Mouse (Mus musculus) neural tube, embryonic 15.5 days (tissue): ENCODE results near the gene Tcf19. TPM values are rescaled to one million over a fixed set of nuclear protein-coding genes. Genes with fewer than 3 reads are reported as not detected.
"Not testable (repeated sequence)": the region's sequence is repeated elsewhere in the genome, so short reads cannot be mapped to it uniquely, and the experiment has no call there.

Experiments
- ATAC-seq: fragments of 200-750 bp; cut with Nextera tagmentation; 2 replicates; pipeline ENCODE4 v1.8.0; 2017; ENCODE audit warnings: mild to moderate bottlenecking, moderate TSS enrichment, moderate library complexity; ENCODE audit not compliant: low FRiP score
- H3K27ac ChIP-seq: fragments of 300-500 bp; sonication (generic); replicated peaks from 2 replicates; pipeline ENCODE4 v1.5.1; 2015; ENCODE audit warnings: mild to moderate bottlenecking, inconsistent platforms
- H3K27me3 ChIP-seq: fragments of 300-500 bp; sonication (generic); replicated peaks from 2 replicates; pipeline ENCODE4 v1.6.1; 2015; ENCODE audit warnings: inconsistent platforms
- H3K36me3 ChIP-seq: fragments of 300-500 bp; sonication (generic); 2 replicates; pipeline ENCODE4 v1.6.1; 2015; ENCODE audit warnings: inconsistent platforms
- H3K4me1 ChIP-seq: fragments of 300-500 bp; sonication (generic); 2 replicates; pipeline ENCODE4 v1.6.1; 2015; ENCODE audit warnings: inconsistent platforms
- H3K4me2 ChIP-seq: fragments of 300-500 bp; sonication (generic); 2 replicates; pipeline ENCODE4 v1.6.1; 2015; ENCODE audit warnings: inconsistent platforms, mild to moderate bottlenecking, moderate library complexity
- H3K4me3 ChIP-seq: fragments of 300-500 bp; sonication (generic); replicated peaks from 2 replicates; pipeline ENCODE4 v1.5.1; 2015; ENCODE audit warnings: mild to moderate bottlenecking, inconsistent platforms
- H3K9ac ChIP-seq: fragments of 300-500 bp; sonication (generic); replicated peaks from 2 replicates; pipeline ENCODE4 v1.6.1; 2015; ENCODE audit warnings: mild to moderate bottlenecking, inconsistent platforms
- H3K9me3 ChIP-seq: fragments of 300-500 bp; sonication (generic); replicated peaks from 2 replicates; pipeline ENCODE4 v1.6.1; 2016; ENCODE audit warnings: inconsistent platforms
- WGBS: fragments of 180-500 bp; shearing (Covaris S2); methylation state at CpG from one replicate; pipeline ENCODE4 v1.1.7; 2015; ENCODE audit warnings: mixed read lengths; 5-methylcytosine and 5-hydroxymethylcytosine counted together
- polyA plus RNA-seq: library from polyadenylated mRNA; unstranded; fragments of >200 nt; fragmentation: Nextera tagmentation; extraction: Ambion mirVana; gene quantifications from 2 replicates; pipeline ENCODE4 v1.2.1, GENCODE M21; 2015

Tcf19 gene
- polyA plus RNA-seq, 1 experiment from 2014 or later = 14.4 TPM

- no peak overlapping the region for H3K9ac ChIP-seq
- H3K4me3 ChIP-seq = no peak overlapping the region
- no peak for ATAC-seq
- H3K27me3 ChIP-seq = no peaks in the 10 kb centered on the region
- no peak overlapping the region for H3K27ac ChIP-seq
- H3K9me3 ChIP-seq = no peaks in the 10 kb centered on the region
- no peak overlapping the region for H3K4me2 ChIP-seq
- 81% methylated on average over 8 of the region's 8 CpGs for WGBS
- H3K4me1 ChIP-seq = no peaks in the 10 kb centered on the region
- no peaks in the 10 kb centered on the region for H3K36me3 ChIP-seq
Observed at GRCm38 (mm10) chr17:35526644-35527043, 10.0 kb upstream of the Tcf19 start.

GRCm38 (mm10) chr17:35524354-35524753 is 7.7 kb upstream of the Tcf19 start:
- Histone ChIP-seq H3K27me3 (no peaks in the 10 kb centered on the region), H3K27ac (no peak overlapping the region), H3K4me3 (no peak overlapping the region), H3K4me1 (no peaks in the 10 kb centered on the region), H3K36me3 (no peaks in the 10 kb centered on the region), H3K9ac (no peak overlapping the region), H3K9me3 (no peaks in the 10 kb centered on the region), H3K4me2 (no peak overlapping the region)
- WGBS = 87% methylated on average over 9 of the region's 9 CpGs
- no peak for ATAC-seq

- Histone ChIP-seq H3K4me1 (peaks cover 20% of the 10 kb centered on the region), H3K9me3 (no peaks in the 10 kb centered on the region), H3K4me3 (peak overlapping the region; percentile 59), H3K4me2 (peak overlapping the region; percentile 93), H3K27me3 (0 out of 2 replicates have a peak, but pooled peaks cover 9% of the 10 kb centered on the region), H3K27ac (0 out of 2 replicates have a peak overlapping the region, but pooled peaks have one; percentile 28), H3K36me3 (no peaks in the 10 kb centered on the region), H3K9ac (peak overlapping the region; percentile 47)
- WGBS = 11% methylated on average over 12 of the region's 12 CpGs
- ATAC-seq = no peak
Observed at GRCm38 (mm10) chr17:35517526-35517925, 902 bp upstream of the Tcf19 start.

GRCm38 (mm10) chr17:35515911-35516640 is 548 bp downstream of the Tcf19 start:
- peak overlapping the region; percentile 93 for H3K4me2 ChIP-seq
- WGBS = 7% methylated on average over 25 of the region's 25 CpGs
- H3K36me3 ChIP-seq = no peaks in the 10 kb centered on the region
- H3K4me3 ChIP-seq = peak overlapping the region; percentile 59
- H3K27ac ChIP-seq = no peak overlapping the region
- ATAC-seq = peak; percentile 30; the same call in 1 of the 2 replicates
- H3K27me3 ChIP-seq = 0 out of 2 replicates have a peak, but pooled peaks cover 9% of the 10 kb centered on the region
- H3K9ac ChIP-seq = peak overlapping the region; percentile 44
- peaks cover 20% of the 10 kb centered on the region for H3K4me1 ChIP-seq
- H3K9me3 ChIP-seq = no peaks in the 10 kb centered on the region

- no peak overlapping the region for H3K9ac ChIP-seq
- no peaks in the 10 kb centered on the region for H3K36me3 ChIP-seq
- no peak overlapping the region for H3K4me3 ChIP-seq
- peak overlapping the region; percentile 93 for H3K4me2 ChIP-seq
- WGBS = 46% methylated on average over 6 of the region's 6 CpGs
- no peaks in the 10 kb centered on the region for H3K9me3 ChIP-seq
- ATAC-seq = no peak
- H3K4me1 ChIP-seq = peaks cover 20% of the 10 kb centered on the region
- no peak overlapping the region for H3K27ac ChIP-seq
- H3K27me3 ChIP-seq = 0 out of 2 replicates have a peak, but pooled peaks cover 9% of the 10 kb centered on the region
Observed at GRCm38 (mm10) chr17:35514756-35515155, 1.9 kb downstream of the Tcf19 start.

GRCm38 (mm10) chr17:35513886-35514285 is 2.7 kb downstream of the Tcf19 start:
- Histone ChIP-seq H3K27ac (no peak overlapping the region), H3K4me2 (no peak overlapping the region), H3K27me3 (0 out of 2 replicates have a peak, but pooled peaks cover 9% of the 10 kb centered on the region), H3K4me3 (no peak overlapping the region), H3K9ac (no peak overlapping the region), H3K9me3 (no peaks in the 10 kb centered on the region), H3K36me3 (no peaks in the 10 kb centered on the region), H3K4me1 (peaks cover 20% of the 10 kb centered on the region)
- WGBS = 21% methylated on average over 2 of the region's 2 CpGs
- ATAC-seq = no peak

- Histone ChIP-seq H3K9me3 (no peaks in the 10 kb centered on the region), H3K4me3 (no peak overlapping the region), H3K4me1 (peaks cover 20% of the 10 kb centered on the region), H3K36me3 (no peaks in the 10 kb centered on the region), H3K4me2 (no peak overlapping the region), H3K27me3 (0 out of 2 replicates have a peak, but pooled peaks cover 9% of the 10 kb centered on the region), H3K9ac (no peak overlapping the region), H3K27ac (no peak overlapping the region)
- 95% methylated on average over 7 of the region's 7 CpGs for WGBS
- ATAC-seq = no peak
Observed at GRCm38 (mm10) chr17:35512916-35513626, 3.6 kb downstream of the Tcf19 start.

GRCm38 (mm10) chr17:35509284-35509683 is 7.3 kb downstream of the Tcf19 start:
- no peak for ATAC-seq

GRCm38 (mm10) chr17:35508279-35508678 is 8.3 kb downstream of the Tcf19 start:
- not testable (repeated sequence) for H3K36me3 ChIP-seq, H3K9ac ChIP-seq, H3K27ac ChIP-seq, H3K4me2 ChIP-seq, H3K4me3 ChIP-seq, H3K9me3 ChIP-seq, ATAC-seq, H3K4me1 ChIP-seq
- peaks cover 24% of the 10 kb centered on the region for H3K27me3 ChIP-seq
- 55% methylated on average over 5 of the region's 5 CpGs for WGBS

More at GRCm38 (mm10) chr17:35509284-35509683, 7.3 kb downstream of the Tcf19 start:
- H3K9ac ChIP-seq = no peak overlapping the region
- no peaks in the 10 kb centered on the region for H3K4me1 ChIP-seq
- H3K4me3 ChIP-seq = no peak overlapping the region
- peaks cover 24% of the 10 kb centered on the region for H3K27me3 ChIP-seq
- H3K27ac ChIP-seq = no peak overlapping the region
- 50% methylated on average over 8 of the region's 8 CpGs for WGBS
- no peaks in the 10 kb centered on the region for H3K36me3 ChIP-seq
- H3K4me2 ChIP-seq = no peak overlapping the region
- H3K9me3 ChIP-seq = no peaks in the 10 kb centered on the region

GRCm38 (mm10) chr17:35507556-35508260 is 8.9 kb downstream of the Tcf19 start:
- Histone ChIP-seq H3K27ac (no peak overlapping the region), H3K9ac (no peak overlapping the region), H3K4me2 (no peak overlapping the region), H3K36me3 (no peaks in the 10 kb centered on the region), H3K4me1 (no peaks in the 10 kb centered on the region), H3K4me3 (no peak overlapping the region), H3K9me3 (no peaks in the 10 kb centered on the region), H3K27me3 (peaks cover 24% of the 10 kb centered on the region)
- ATAC-seq = no peak
- WGBS = 36% methylated on average over 13 of the region's 13 CpGs

GRCm38 (mm10) chr17:35506881-35507280 is 9.7 kb downstream of the Tcf19 start:
- WGBS = 23% methylated on average over 10 of the region's 10 CpGs
- no peak for ATAC-seq
- peaks cover 24% of the 10 kb centered on the region for H3K27me3 ChIP-seq

More at GRCm38 (mm10) chr17:35506881-35507280, 9.7 kb downstream of the Tcf19 start:
- Histone ChIP-seq H3K4me3 (no peak overlapping the region), H3K36me3 (no peaks in the 10 kb centered on the region), H3K27ac (no peak overlapping the region), H3K9ac (no peak overlapping the region), H3K9me3 (no peaks in the 10 kb centered on the region), H3K4me2 (no peak overlapping the region), H3K4me1 (peaks cover 2% of the 10 kb centered on the region; the same call in 1 of the 2 replicates)
